Mouse (Mus musculus) kidney, adult 9 months (tissue): ENCODE data around the gene Adora2a.
"Not testable (repeated sequence)": the region's sequence is repeated elsewhere in the genome, so short reads cannot be mapped to it uniquely, and the experiment has no call there.

ENCODE experiments used
- DNase-seq: peaks from one replicate; pipeline ENCODE4 v3.0.0; 2022

Gene Adora2a

GRCm38 (mm10) chr10:75314190-75314980 lies 2.3 kb upstream of the Adora2a start:
- peak; percentile 27 for DNase-seq

GRCm38 (mm10) chr10:75315756-75316155 lies 921 bp upstream of the Adora2a start:
- DNase-seq: no peak

DNA sequence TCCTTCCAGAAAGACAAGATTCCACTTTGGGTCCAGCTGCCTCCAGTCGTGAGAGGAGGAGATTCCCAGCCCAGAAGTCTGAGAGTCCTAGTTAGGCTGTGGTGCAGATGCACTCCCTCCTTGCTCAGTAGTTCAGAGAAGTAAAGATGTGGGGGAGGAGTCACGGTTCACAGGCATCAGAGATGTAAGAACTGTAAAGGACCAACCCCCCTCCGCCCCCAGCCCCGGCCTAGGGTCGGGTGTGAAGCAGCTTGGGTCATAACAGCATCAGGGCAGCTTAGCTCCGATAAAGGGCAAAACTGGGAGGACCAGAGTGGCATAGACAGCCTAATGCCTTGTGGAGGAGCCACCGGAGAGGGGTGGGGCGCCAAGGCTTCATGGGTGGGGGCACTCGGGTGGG lies 205 bp upstream of the Adora2a start:
- no peak for DNase-seq

- peak; percentile 51 for DNase-seq
Observed at GRCm38 (mm10) chr10:75316908-75317761, 458 bp downstream of the Adora2a start.

GRCm38 (mm10) chr10:75318206-75318605 lies 1.5 kb downstream of the Adora2a start:
- no peak for DNase-seq

GRCm38 (mm10) chr10:75320321-75320720 lies 3.6 kb downstream of the Adora2a start:
- DNase-seq: no peak

DNA sequence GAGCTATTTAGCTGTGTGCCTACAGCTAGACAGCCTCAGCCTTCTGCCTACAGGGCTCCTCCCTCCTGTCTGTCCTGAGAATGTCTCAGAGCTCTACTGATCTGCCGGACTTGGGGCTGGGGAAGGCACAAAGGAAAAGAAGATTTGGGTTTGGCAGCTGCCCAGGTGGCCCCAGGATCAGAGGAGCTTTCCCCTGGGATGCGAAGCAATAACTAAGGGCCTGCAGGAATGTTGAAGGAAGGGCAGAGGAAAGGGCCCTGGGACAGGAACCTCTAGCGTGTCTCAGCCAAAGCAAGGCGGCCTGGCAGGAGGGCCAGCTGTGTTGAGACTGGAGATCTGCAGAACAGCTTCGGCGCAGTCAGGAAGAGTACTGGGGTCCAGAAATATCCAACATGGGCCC lies 6.3 kb downstream of the Adora2a start:
- no peak for DNase-seq

DNA sequence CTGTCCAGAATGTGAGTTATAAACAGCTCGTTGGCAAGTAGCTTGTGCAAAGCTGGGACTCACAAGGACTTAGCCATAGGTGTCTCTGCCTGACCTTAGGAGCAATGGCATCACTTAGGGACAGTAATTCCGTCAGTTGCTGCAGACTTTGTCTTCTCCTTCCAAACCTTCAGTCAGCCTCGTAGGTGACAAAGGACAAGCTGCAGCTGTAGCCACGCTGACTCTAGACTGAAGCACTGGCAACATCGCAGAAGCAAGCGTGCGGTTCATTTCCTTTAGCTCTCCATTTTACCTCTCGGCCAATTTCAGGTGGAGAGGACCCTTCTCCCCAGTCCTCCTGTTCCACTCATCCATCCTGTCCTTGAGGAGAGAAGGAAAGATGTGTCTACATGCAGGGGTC lies 7.3 kb downstream of the Adora2a start:
- DNase-seq: no peak

GRCm38 (mm10) chr10:75324391-75324790 lies 7.7 kb downstream of the Adora2a start:
- no peak for DNase-seq

DNA sequence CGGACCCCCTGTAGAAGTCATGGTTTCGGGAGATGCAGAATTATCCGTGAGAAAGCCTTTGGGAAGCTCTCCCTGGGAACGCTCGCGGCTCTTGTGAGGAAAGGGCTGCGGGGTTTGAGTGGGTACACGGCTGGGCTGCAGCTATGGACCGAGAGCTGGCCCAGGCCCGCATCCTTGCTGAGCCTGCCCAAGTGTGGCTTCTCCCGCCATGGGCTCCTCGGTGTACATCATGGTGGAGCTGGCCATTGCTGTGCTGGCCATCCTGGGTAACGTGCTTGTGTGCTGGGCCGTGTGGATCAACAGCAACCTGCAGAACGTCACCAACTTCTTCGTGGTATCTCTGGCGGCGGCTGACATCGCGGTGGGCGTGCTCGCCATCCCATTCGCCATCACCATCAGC lies 9.1 kb downstream of the Adora2a start:
- no peak for DNase-seq

DNA sequence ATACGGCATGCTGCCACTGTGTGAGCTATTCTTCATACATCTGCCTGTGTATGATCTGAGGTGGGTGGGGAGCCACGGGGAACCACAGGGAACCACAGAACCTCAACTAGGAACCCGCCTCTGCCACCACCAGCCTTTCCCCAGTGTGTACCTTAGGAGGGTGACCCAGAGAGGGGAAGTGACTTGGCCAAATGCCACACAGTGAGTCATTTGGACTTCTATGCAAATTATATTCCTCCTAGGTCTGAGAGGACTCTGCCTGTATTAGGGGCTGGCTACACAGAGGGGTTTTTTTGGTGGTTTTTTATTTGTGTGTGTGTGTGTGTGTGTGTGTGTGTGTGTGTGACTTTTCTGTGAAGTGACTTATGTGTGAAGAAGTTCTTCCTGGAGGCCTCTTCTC lies 9.9 kb downstream of the Adora2a start:
- peak; percentile 64 for DNase-seq

GRCm38 (mm10) chr10:75327081-75327480 lies 10.4 kb downstream of the Adora2a start:
- DNase-seq: no peak

- DNase-seq: no peak
Observed at GRCm38 (mm10) chr10:75328201-75328704, 11.6 kb downstream of the Adora2a start.

DNA sequence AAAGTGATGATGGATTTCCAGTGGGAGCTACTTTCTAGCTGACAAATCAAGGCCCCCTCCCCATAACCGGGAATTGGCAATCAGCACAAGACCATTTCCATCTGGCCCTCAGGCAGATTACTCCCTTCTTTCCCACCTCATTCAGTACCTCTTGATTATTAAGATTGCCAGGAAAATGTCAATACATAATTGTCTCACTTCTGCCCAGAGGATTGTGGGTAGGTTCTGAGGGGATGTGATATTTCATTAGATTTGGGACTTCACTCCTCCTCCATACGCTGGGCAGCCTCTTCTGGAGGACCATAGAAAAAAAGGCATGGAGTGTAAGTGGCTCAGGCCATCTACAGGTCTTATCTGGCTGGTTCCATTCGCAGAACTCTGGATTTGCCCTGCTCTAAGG lies 15.6 kb downstream of the Adora2a start:
- DNase-seq: no peak

DNA sequence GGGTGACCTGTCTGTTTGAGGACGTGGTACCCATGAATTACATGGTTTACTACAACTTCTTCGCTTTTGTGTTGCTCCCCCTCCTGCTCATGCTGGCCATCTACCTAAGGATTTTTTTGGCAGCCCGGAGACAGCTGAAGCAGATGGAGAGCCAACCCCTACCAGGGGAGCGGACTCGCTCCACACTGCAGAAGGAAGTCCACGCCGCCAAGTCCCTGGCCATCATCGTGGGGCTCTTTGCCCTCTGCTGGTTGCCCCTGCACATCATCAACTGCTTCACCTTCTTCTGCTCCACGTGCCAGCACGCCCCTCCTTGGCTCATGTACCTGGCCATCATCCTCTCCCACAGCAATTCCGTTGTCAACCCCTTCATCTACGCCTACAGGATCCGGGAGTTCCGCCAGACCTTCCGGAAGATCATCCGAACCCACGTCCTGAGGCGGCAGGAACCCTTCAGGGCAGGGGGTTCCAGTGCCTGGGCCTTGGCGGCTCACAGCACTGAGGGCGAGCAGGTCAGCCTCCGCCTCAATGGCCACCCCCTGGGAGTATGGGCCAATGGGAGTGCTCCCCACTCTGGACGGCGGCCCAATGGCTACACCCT lies 16.6 kb downstream of the Adora2a start:
- DNase-seq: no peak

DNA sequence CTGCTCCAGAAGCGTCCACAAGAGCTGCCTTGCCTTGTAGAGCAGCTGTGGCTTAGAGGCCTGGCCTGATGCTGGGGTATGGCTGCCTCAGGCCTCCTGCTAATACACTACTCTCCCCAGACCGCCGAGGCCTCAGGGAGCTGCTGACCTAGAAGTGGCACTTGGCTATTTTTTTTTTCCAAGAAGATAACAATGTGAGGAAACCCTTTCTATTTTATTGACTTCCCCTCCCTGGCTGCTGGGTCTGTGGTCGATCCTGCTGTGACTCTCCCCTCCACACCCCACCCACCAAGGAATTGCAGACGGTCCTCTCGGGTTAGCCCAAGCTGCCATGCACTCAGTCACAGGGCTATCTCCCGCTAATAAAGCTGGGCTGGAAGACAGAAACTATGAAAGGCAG lies 17.5 kb downstream of the Adora2a start:
- no peak for DNase-seq

GRCm38 (mm10) chr10:75335075-75335474 lies 18.4 kb downstream of the Adora2a start:
- peak; percentile 43 for DNase-seq

DNA sequence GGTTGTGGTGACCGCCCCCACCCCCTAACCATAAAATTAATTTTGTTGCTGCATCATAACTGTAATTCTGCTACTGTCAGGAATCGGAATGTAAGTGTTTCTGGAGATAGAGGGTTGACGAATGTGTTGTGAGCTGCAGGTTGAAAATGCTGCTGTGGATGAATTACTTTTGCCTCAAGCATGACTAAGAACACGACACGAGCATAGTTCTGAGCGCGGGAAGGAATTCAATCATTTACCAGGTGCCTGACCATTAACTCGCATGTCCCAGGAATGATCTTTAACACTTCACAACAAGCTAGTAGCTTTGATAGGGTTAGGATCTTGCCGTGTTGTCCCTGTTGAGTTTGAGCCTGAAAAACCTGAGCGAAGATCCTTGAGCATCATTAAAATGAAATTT lies 20.6 kb downstream of the Adora2a start:
- DNase-seq: peak; percentile 80

DNA sequence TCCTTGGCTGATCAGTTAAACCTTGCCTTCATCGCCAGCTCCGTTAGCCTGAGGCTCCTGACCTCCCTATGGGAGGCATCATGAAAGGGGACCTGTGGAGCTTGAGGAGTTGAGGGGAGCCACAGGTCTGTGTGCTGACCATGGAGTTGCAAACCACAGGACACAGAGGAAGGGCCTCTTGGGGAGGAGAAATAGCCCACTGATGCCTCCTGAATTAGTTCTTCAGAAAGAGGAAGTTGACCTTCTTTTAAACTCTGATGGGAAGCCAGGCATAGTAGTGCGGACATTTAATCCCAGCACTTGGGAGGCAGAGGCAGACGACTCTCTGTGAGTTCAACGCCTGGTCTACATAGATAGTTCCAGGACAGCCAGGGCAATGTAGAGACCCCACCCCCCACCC lies 22.2 kb downstream of the Adora2a start:
- DNase-seq: no peak

- DNase-seq: no peak
Observed at GRCm38 (mm10) chr10:75339377-75339776, 22.7 kb downstream of the Adora2a start.

DNA sequence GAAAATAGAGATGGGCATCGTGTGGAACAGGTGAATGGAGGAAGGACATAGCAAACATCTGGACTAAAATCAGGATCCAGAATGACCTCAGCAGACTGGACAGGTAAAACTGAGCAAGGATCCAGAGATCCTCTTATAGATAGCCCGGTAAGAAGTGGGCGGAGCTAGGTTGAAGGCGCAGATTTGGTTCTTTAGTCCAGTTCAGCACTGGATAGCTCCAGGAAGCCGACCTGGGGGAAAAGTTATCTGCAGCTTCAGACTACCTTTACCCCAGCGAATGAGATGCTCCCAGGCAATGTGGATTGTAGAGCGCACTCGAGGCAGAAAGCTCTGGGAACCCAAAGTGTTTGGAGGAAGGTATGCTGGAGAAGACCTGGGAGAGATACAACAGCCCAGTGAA lies 25.3 kb downstream of the Adora2a start:
- DNase-seq: no peak

- DNase-seq: not testable (repeated sequence)
Observed at GRCm38 (mm10) chr10:75344563-75344962, 27.9 kb downstream of the Adora2a start.

- no peak for DNase-seq
Observed at GRCm38 (mm10) chr10:75345265-75345664, 28.6 kb downstream of the Adora2a start.

- DNase-seq: no peak
Observed at GRCm38 (mm10) chr10:75350564-75350963, 33.9 kb downstream of the Adora2a start.
